Mouse (Mus musculus): ENCODE data around the gene Gm20403. TPM values are rescaled to one million over a fixed set of nuclear protein-coding genes. Genes with fewer than 3 reads are reported as not detected.

The Gm20403 gene
- polyA plus RNA-seq, 1 experiment from 2014 or later = not detected

- DNase-seq (ENCODE audit: low spot score) (no peak), ATAC-seq (replicated peaks; ENCODE audit: insufficient number of reproducible peaks, low FRiP score, low TSS enrichment, low read depth) (no peak)
- Histone ChIP-seq H3K27me3 (ENCODE audit: control insufficient read depth, insufficient read depth, low read length) (no peaks in the 10 kb centered on the region), H3K9ac (replicated peaks; ENCODE audit: low read length) (no peak overlapping the region), H3K4me1 (ENCODE audit: control insufficient read depth, insufficient read depth, low read length) (no peaks in the 10 kb centered on the region; the same call in 1 of the 2 replicates), H3K4me2 (ENCODE audit: low read depth, low read length) (no peak overlapping the region), H3K9me3 (replicated peaks; ENCODE audit: control insufficient read depth, low read length) (no peaks in the 10 kb centered on the region), H3K36me3 (replicated peaks; ENCODE audit: control insufficient read depth, insufficient read depth, low read depth, low read length) (no peaks in the 10 kb centered on the region; the same call in 1 of the 2 replicates), H3K27ac (replicated peaks; ENCODE audit: low read depth, low read length) (no peak overlapping the region), H3K4me3 (ENCODE audit: low read depth, low read length) (no peak overlapping the region)
- WGBS = 86% methylated on average over 2 of the region's 2 CpGs
Observed at GRCm38 (mm10) chr12:54987156-54987555, 827 bp upstream of the Gm20403 start.

- WGBS = 0% methylated on average over 61 of the region's 117 CpGs
- DNase-seq (ENCODE audit: low spot score) = peak; percentile 68
- peak overlapping the region; percentile 91 for H3K4me3 ChIP-seq (ENCODE audit: low read depth, low read length)
Observed at GRCm38 (mm10) chr12:54985257-54986051, 875 bp downstream of the Gm20403 start.

GRCm38 (mm10) chr12:54984701-54985256 lies 1.6 kb downstream of the Gm20403 start:
- Histone ChIP-seq H3K9me3 (replicated peaks; ENCODE audit: control insufficient read depth, low read length) (no peaks in the 10 kb centered on the region), H3K9ac (replicated peaks; ENCODE audit: low read length) (peak overlapping the region; percentile 93), H3K4me1 (ENCODE audit: control insufficient read depth, insufficient read depth, low read length) (no peaks in the 10 kb centered on the region; the same call in 1 of the 2 replicates), H3K27ac (replicated peaks; ENCODE audit: low read depth, low read length) (peak overlapping the region; percentile 88), H3K36me3 (replicated peaks; ENCODE audit: control insufficient read depth, insufficient read depth, low read depth, low read length) (no peaks in the 10 kb centered on the region; the same call in 1 of the 2 replicates), H3K4me3 (ENCODE audit: low read depth, low read length) (peak overlapping the region; percentile 91), H3K27me3 (ENCODE audit: control insufficient read depth, insufficient read depth, low read length) (no peaks in the 10 kb centered on the region), H3K4me2 (ENCODE audit: low read depth, low read length) (peak overlapping the region; percentile 94)
- ATAC-seq (replicated peaks; ENCODE audit: insufficient number of reproducible peaks, low FRiP score, low TSS enrichment, low read depth) = peak; percentile 82
- under 1% methylated on average over 42 of the region's 42 CpGs for WGBS
- peak; percentile 65 for DNase-seq (ENCODE audit: low spot score)

More at GRCm38 (mm10) chr12:54985257-54986051, 875 bp downstream of the Gm20403 start:
- Histone ChIP-seq H3K27ac (replicated peaks; ENCODE audit: low read depth, low read length) (peak overlapping the region; percentile 88), H3K4me1 (ENCODE audit: control insufficient read depth, insufficient read depth, low read length) (no peaks in the 10 kb centered on the region; the same call in 1 of the 2 replicates), H3K36me3 (replicated peaks; ENCODE audit: control insufficient read depth, insufficient read depth, low read depth, low read length) (no peaks in the 10 kb centered on the region; the same call in 1 of the 2 replicates), H3K9ac (replicated peaks; ENCODE audit: low read length) (peak overlapping the region; percentile 93), H3K27me3 (ENCODE audit: control insufficient read depth, insufficient read depth, low read length) (no peaks in the 10 kb centered on the region), H3K4me2 (ENCODE audit: low read depth, low read length) (peak overlapping the region; percentile 94), H3K9me3 (replicated peaks; ENCODE audit: control insufficient read depth, low read length) (no peaks in the 10 kb centered on the region)
- peak; percentile 66 for ATAC-seq (replicated peaks; ENCODE audit: insufficient number of reproducible peaks, low FRiP score, low TSS enrichment, low read depth)

GRCm38 (mm10) chr12:54982935-54983715 lies 3.2 kb downstream of the Gm20403 start:
- H3K27me3 ChIP-seq (ENCODE audit: control insufficient read depth, insufficient read depth, low read length) = no peaks in the 10 kb centered on the region
- H3K9ac ChIP-seq (replicated peaks; ENCODE audit: low read length) = no peak overlapping the region
- H3K27ac ChIP-seq (replicated peaks; ENCODE audit: low read depth, low read length) = no peak overlapping the region
- no peak overlapping the region for H3K4me3 ChIP-seq (ENCODE audit: low read depth, low read length)
- H3K36me3 ChIP-seq (replicated peaks; ENCODE audit: control insufficient read depth, insufficient read depth, low read depth, low read length) = no peaks in the 10 kb centered on the region; the same call in 1 of the 2 replicates
- ATAC-seq (replicated peaks; ENCODE audit: insufficient number of reproducible peaks, low FRiP score, low TSS enrichment, low read depth) (no peak), DNase-seq (ENCODE audit: low spot score) (no peak)
- 71% methylated on average over 7 of the region's 7 CpGs for WGBS
- H3K4me2 ChIP-seq (ENCODE audit: low read depth, low read length) = no peak overlapping the region
- H3K9me3 ChIP-seq (replicated peaks; ENCODE audit: control insufficient read depth, low read length) = no peaks in the 10 kb centered on the region
- no peaks in the 10 kb centered on the region; the same call in 1 of the 2 replicates for H3K4me1 ChIP-seq (ENCODE audit: control insufficient read depth, insufficient read depth, low read length)

GRCm38 (mm10) chr12:54981962-54982361 lies 4.4 kb downstream of the Gm20403 start:
- H3K27me3 ChIP-seq (ENCODE audit: control insufficient read depth, insufficient read depth, low read length) = no peaks in the 10 kb centered on the region
- H3K36me3 ChIP-seq (replicated peaks; ENCODE audit: control insufficient read depth, insufficient read depth, low read depth, low read length) = no peaks in the 10 kb centered on the region; the same call in 1 of the 2 replicates
- DNase-seq (ENCODE audit: low spot score) = no peak
- no peaks in the 10 kb centered on the region; the same call in 1 of the 2 replicates for H3K4me1 ChIP-seq (ENCODE audit: control insufficient read depth, insufficient read depth, low read length)
- no peak overlapping the region for H3K4me2 ChIP-seq (ENCODE audit: low read depth, low read length)
- H3K4me3 ChIP-seq (ENCODE audit: low read depth, low read length) = no peak overlapping the region
- H3K27ac ChIP-seq (replicated peaks; ENCODE audit: low read depth, low read length) = no peak overlapping the region
- no peak overlapping the region for H3K9ac ChIP-seq (replicated peaks; ENCODE audit: low read length)
- 60% methylated on average over 6 of the region's 6 CpGs for WGBS
- no peaks in the 10 kb centered on the region for H3K9me3 ChIP-seq (replicated peaks; ENCODE audit: control insufficient read depth, low read length)
- ATAC-seq (replicated peaks; ENCODE audit: insufficient number of reproducible peaks, low FRiP score, low TSS enrichment, low read depth) = no peak

- H3K27me3 ChIP-seq (ENCODE audit: control insufficient read depth, insufficient read depth, low read length) = no peaks in the 10 kb centered on the region
- no peak for ATAC-seq (replicated peaks; ENCODE audit: insufficient number of reproducible peaks, low FRiP score, low TSS enrichment, low read depth)
- no peak overlapping the region for H3K4me3 ChIP-seq (ENCODE audit: low read depth, low read length)
- DNase-seq (ENCODE audit: low spot score) = no peak
- H3K27ac ChIP-seq (replicated peaks; ENCODE audit: low read depth, low read length) = no peak overlapping the region
- WGBS = 73% methylated on average over 5 of the region's 5 CpGs
- no peaks in the 10 kb centered on the region; the same call in 1 of the 2 replicates for H3K36me3 ChIP-seq (replicated peaks; ENCODE audit: control insufficient read depth, insufficient read depth, low read depth, low read length)
- no peaks in the 10 kb centered on the region; the same call in 1 of the 2 replicates for H3K4me1 ChIP-seq (ENCODE audit: control insufficient read depth, insufficient read depth, low read length)
- H3K4me2 ChIP-seq (ENCODE audit: low read depth, low read length) = no peak overlapping the region
- no peaks in the 10 kb centered on the region for H3K9me3 ChIP-seq (replicated peaks; ENCODE audit: control insufficient read depth, low read length)
- no peak overlapping the region for H3K9ac ChIP-seq (replicated peaks; ENCODE audit: low read length)
Observed at GRCm38 (mm10) chr12:54980939-54981338, 5.4 kb downstream of the Gm20403 start.

- Histone ChIP-seq H3K4me1 (ENCODE audit: control insufficient read depth, insufficient read depth, low read length) (no peaks in the 10 kb centered on the region; the same call in 1 of the 2 replicates), H3K4me2 (ENCODE audit: low read depth, low read length) (no peak overlapping the region), H3K27me3 (ENCODE audit: control insufficient read depth, insufficient read depth, low read length) (no peaks in the 10 kb centered on the region), H3K36me3 (replicated peaks; ENCODE audit: control insufficient read depth, insufficient read depth, low read depth, low read length) (no peaks in the 10 kb centered on the region; the same call in 1 of the 2 replicates), H3K4me3 (ENCODE audit: low read depth, low read length) (no peak overlapping the region), H3K9ac (replicated peaks; ENCODE audit: low read length) (no peak overlapping the region), H3K27ac (replicated peaks; ENCODE audit: low read depth, low read length) (no peak overlapping the region), H3K9me3 (replicated peaks; ENCODE audit: control insufficient read depth, low read length) (no peaks in the 10 kb centered on the region)
- no peak for DNase-seq (ENCODE audit: low spot score)
- no peak for ATAC-seq (replicated peaks; ENCODE audit: insufficient number of reproducible peaks, low FRiP score, low TSS enrichment, low read depth)
- 77% methylated on average over 6 of the region's 6 CpGs for WGBS
Observed at GRCm38 (mm10) chr12:54980532-54980931, 5.8 kb downstream of the Gm20403 start.

All from embryonic facial prominence, embryonic 11.5 days (tissue).